Mouse (Mus musculus) cortical plate, adult 2 months (tissue): ENCODE data around the gene Dpy19l1.

ENCODE experiments used
- CTCF ChIP-seq: fragments of 200-500 bp; IDR thresholded peaks from 2 replicates; pipeline ENCODE4 v1.5.1; 2011; ENCODE audit warnings: mild to moderate bottlenecking, control low read depth, low read length; ENCODE audit not compliant: insufficient read depth; ENCODE audit errors: extremely low read depth
- POLR2A ChIP-seq: fragments of 200-500 bp; IDR thresholded peaks from 2 replicates; pipeline ENCODE4 v1.6.1; 2011; ENCODE audit warnings: mild to moderate bottlenecking, low read length, control low read depth; ENCODE audit not compliant: insufficient read depth; ENCODE audit errors: extremely low read depth

DNA sequence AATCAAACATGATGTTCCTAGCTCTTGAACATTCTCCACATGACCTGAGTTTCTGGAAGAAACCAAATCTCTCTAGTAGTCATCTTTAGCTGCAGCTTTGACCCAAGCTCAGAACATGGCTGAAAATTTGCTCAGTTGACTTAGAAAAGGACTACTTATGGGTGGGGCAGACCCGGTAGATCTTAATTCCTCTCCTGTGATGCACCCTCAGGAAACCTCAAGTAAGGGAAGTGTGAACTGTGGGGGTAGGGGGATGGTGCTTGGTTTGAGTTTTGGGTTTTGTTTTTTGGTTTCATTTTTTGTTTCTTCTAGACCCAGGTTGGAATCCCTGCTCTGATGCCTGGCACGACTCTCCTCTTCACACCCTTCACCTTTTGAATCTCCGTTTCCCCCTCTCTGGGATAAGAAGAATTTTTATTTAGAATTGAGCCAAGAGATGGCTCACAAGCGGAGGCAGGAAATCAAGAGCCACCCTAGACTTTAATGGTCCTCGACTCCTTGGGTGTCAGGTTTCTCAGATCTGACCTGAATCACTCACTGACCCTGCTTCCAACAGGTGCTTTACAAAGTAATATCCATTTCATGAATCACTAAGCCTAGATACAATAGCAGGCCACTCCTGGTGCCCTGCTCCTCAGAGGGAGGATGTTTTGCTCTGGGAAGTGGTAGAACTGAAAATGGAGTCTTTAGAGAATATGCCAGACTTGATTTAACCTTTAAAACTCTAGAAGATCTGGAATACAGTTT lies 2.2 kb upstream of the Dpy19l1 start:
- TF ChIP-seq POLR2A (no peak), CTCF (no peak)
